Mouse (Mus musculus) liver, postnatal 0 days (tissue): ENCODE measurements around the gene Awat1. TPM values are rescaled to one million over a fixed set of nuclear protein-coding genes. Genes with fewer than 3 reads are reported as not detected.

Source experiments
- ATAC-seq: fragments of 200-750 bp; cut with Nextera tagmentation; 2 replicates; pipeline ENCODE4 v1.8.0; 2017; ENCODE audit warnings: mild to moderate bottlenecking, moderate library complexity
- DNase-seq: peaks from one replicate; pipeline ENCODE4 v3.0.0-alpha.2; 2016
- H3K27ac ChIP-seq: fragments of 300-500 bp; sonication (generic); 2 replicates; pipeline ENCODE4 v1.5.1; 2014; ENCODE audit warnings: antibody characterized with exemption, moderate library complexity, mild to moderate bottlenecking, low read depth
- H3K27me3 ChIP-seq: fragments of 300-500 bp; sonication (generic); 2 replicates; pipeline ENCODE4 v1.6.1; 2014; ENCODE audit warnings: low read length, control low read depth, mixed read lengths; ENCODE audit not compliant: insufficient read depth
- H3K36me3 ChIP-seq: fragments of 300-500 bp; sonication (generic); replicated peaks from 2 replicates; pipeline ENCODE4 v1.6.1; 2014; ENCODE audit warnings: mild to moderate bottlenecking, control low read depth, low read length, moderate library complexity, mixed read lengths; ENCODE audit not compliant: insufficient read depth
- H3K4me1 ChIP-seq: fragments of 300-500 bp; sonication (generic); 2 replicates; pipeline ENCODE4 v1.6.1; 2014; ENCODE audit warnings: antibody characterized with exemption, mild to moderate bottlenecking, control low read depth; ENCODE audit not compliant: insufficient read depth
- H3K4me2 ChIP-seq: fragments of 300-500 bp; sonication (generic); 2 replicates; pipeline ENCODE4 v1.6.1; 2014; ENCODE audit warnings: low read depth, mild to moderate bottlenecking, low read length, moderate library complexity, mixed read lengths
- H3K4me3 ChIP-seq: fragments of 300-500 bp; sonication (generic); 2 replicates; pipeline ENCODE4 v1.5.1; 2014; ENCODE audit warnings: low read depth, low read length
- H3K9ac ChIP-seq: fragments of 300-500 bp; sonication (generic); replicated peaks from 2 replicates; pipeline ENCODE4 v1.6.1; 2014; ENCODE audit warnings: mild to moderate bottlenecking, moderate library complexity
- H3K9me3 ChIP-seq: fragments of 300-500 bp; sonication (generic); 2 replicates; pipeline ENCODE4 v1.6.1; 2016; ENCODE audit warnings: mild to moderate bottlenecking, control low read depth, low read length, mixed read lengths
- CTCF ChIP-seq: sonication (generic); IDR thresholded peaks from 2 replicates; pipeline ENCODE4 v1.5.1; 2016; ENCODE audit warnings: antibody characterized with exemption, low read depth
- EP300 ChIP-seq: IDR thresholded peaks from 2 replicates; pipeline ENCODE4 v1.6.1; 2016; ENCODE audit warnings: antibody characterized with exemption, low read depth, mild to moderate bottlenecking
- WGBS: fragments of 180-500 bp; shearing (Covaris S2); extraction: QIAGEN DNeasy Blood & Tissue Kit; methylation state at CpG from one replicate; pipeline ENCODE4 v1.1.7; 2014; ENCODE audit not compliant: insufficient replicate concordance; 5-methylcytosine and 5-hydroxymethylcytosine counted together
- polyA plus RNA-seq: library from polyadenylated mRNA; unstranded; fragments of >200 nt; fragmentation: Nextera tagmentation; extraction: Ambion mirVana; gene quantifications from 2 replicates; pipeline ENCODE4 v1.2.1, GENCODE M21; 2015

Awat1 gene
- polyA plus RNA-seq, 1 experiment from 2014 or later: not detected

GRCm38 (mm10) chrX:100599755-100600154 is 27.7 kb downstream of the Awat1 start:
- H3K4me1 ChIP-seq: no peaks in the 10 kb centered on the region
- H3K9me3 ChIP-seq: no peaks in the 10 kb centered on the region
- TF ChIP-seq EP300: no peak
- TF ChIP-seq CTCF: no peak
- H3K4me2 ChIP-seq: no peak overlapping the region
- no peak for ATAC-seq
- no peak for DNase-seq
- WGBS: 66% methylated on average over 4 of the region's 4 CpGs
- H3K4me3 ChIP-seq: no peak overlapping the region
- no peak overlapping the region for H3K27ac ChIP-seq
- no peak overlapping the region for H3K9ac ChIP-seq
- H3K36me3 ChIP-seq: no peaks in the 10 kb centered on the region
- H3K27me3 ChIP-seq: 0 out of 2 replicates have a peak, but pooled peaks cover 3% of the 10 kb centered on the region

DNA sequence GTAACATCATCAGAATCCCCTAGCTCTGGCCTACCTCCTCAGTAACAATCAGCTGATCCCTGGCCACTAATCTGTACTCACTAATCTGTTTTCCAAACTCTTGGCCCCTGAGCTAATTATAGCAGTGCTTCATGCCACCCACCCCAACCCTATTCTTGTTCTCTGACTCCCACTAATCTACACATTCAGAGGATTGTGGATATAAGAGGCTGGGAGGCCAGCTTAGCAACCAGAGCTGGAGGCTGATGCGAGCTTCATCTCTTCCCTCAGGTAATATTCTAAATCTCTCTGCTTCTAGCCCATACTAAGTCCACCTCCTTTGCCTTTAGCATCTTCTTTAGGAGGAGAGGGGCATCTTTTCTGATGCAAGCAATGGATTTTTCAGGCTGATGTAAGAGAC is 33.3 kb downstream of the Awat1 start, which contains the start of gene Arr3:
TSS of gene Arr3 (plus strand) at position 184 of the 400 bp plus-strand sequence.
- WGBS: 75% methylated on average over 1 of the region's 1 CpGs
- H3K36me3 ChIP-seq: no peaks in the 10 kb centered on the region
- DNase-seq (no peak), ATAC-seq (no peak)
- no peak for TF ChIP-seq CTCF
- TF ChIP-seq EP300: no peak
- 0 out of 2 replicates have a peak, but pooled peaks cover 3% of the 10 kb centered on the region for H3K27me3 ChIP-seq
- H3K27ac ChIP-seq: no peak within 1 kb of the TSS
- H3K4me3 ChIP-seq: no peak within 1 kb of the TSS
- no peaks in the 10 kb centered on the region for H3K4me1 ChIP-seq
- no peak within 1 kb of the TSS for H3K9ac ChIP-seq
- H3K4me2 ChIP-seq: no peak within 1 kb of the TSS
- no peaks in the 10 kb centered on the region for H3K9me3 ChIP-seq

GRCm38 (mm10) chrX:100618488-100618887 is 46.4 kb downstream of the Awat1 start:
- no peak overlapping the region for H3K4me3 ChIP-seq
- no peak overlapping the region for H3K4me2 ChIP-seq
- H3K4me1 ChIP-seq: no peaks in the 10 kb centered on the region
- no peak for TF ChIP-seq EP300
- no peak for TF ChIP-seq CTCF
- ATAC-seq (no peak), DNase-seq (no peak)
- H3K36me3 ChIP-seq: peaks cover 12% of the 10 kb centered on the region
- H3K27me3 ChIP-seq: no peaks in the 10 kb centered on the region; the same call in 1 of the 2 replicates
- WGBS: 63% methylated on average over 3 of the region's 3 CpGs
- no peak overlapping the region for H3K27ac ChIP-seq
- H3K9me3 ChIP-seq: no peaks in the 10 kb centered on the region
- no peak overlapping the region for H3K9ac ChIP-seq

- no peak overlapping the region for H3K4me3 ChIP-seq
- H3K4me1 ChIP-seq: 0 out of 2 replicates have a peak, but pooled peaks cover 2% of the 10 kb centered on the region
- ATAC-seq (no peak), DNase-seq (no peak)
- 66% methylated on average over 2 of the region's 2 CpGs for WGBS
- no peak overlapping the region for H3K9ac ChIP-seq
- H3K36me3 ChIP-seq: peaks cover 12% of the 10 kb centered on the region
- H3K9me3 ChIP-seq: no peaks in the 10 kb centered on the region
- no peak overlapping the region for H3K27ac ChIP-seq
- H3K4me2 ChIP-seq: no peak overlapping the region
- H3K27me3 ChIP-seq: no peaks in the 10 kb centered on the region; the same call in 1 of the 2 replicates
- TF ChIP-seq EP300: no peak
- TF ChIP-seq CTCF: peak; percentile 28; the same call in 1 of the 2 replicates
Measured at GRCm38 (mm10) chrX:100621366-100621765, 49.3 kb downstream of the Awat1 start.

- Histone ChIP-seq H3K4me1 (0 out of 2 replicates have a peak, but pooled peaks cover 2% of the 10 kb centered on the region), H3K9me3 (no peaks in the 10 kb centered on the region), H3K4me2 (peak overlapping the region; percentile 71), H3K27ac (no peak overlapping the region), H3K27me3 (no peaks in the 10 kb centered on the region), H3K4me3 (peak overlapping the region; percentile 79; the same call in 1 of the 2 replicates), H3K36me3 (peaks cover 16% of the 10 kb centered on the region), H3K9ac (no peak overlapping the region)
- WGBS: 57% methylated on average over 4 of the region's 4 CpGs
- ATAC-seq: no peak
- DNase-seq: no peak
- no peak for TF ChIP-seq CTCF
- TF ChIP-seq EP300: peak; percentile 52; the same call in 1 of the 2 replicates
Measured at GRCm38 (mm10) chrX:100624242-100624641, 52.2 kb downstream of the Awat1 start.

DNA sequence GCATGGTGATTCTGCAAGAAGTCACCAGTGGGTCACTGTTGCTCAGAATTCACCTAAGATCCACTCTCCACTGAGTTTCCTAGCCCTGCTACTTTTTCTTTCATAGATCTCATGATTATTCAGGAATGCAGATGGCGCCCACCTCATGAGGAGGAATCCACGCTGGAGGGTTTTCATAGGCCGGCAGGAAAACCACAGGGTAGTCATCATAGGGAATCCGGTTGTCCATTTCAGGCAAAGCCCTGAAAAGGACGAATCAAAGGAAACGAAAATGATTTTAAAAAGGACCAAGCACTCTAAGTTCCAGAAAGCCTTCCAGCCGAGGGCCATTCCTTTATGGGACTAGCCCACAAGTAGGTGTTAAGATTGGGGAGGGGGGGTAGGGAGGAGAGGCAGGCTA is 53.1 kb downstream of the Awat1 start:
- H3K4me1 ChIP-seq: 0 out of 2 replicates have a peak, but pooled peaks cover 2% of the 10 kb centered on the region
- no peak for ATAC-seq
- no peak for DNase-seq
- peak overlapping the region; percentile 71 for H3K4me2 ChIP-seq
- peak overlapping the region; percentile 57; the same call in 1 of the 2 replicates for H3K27ac ChIP-seq
- no peaks in the 10 kb centered on the region for H3K9me3 ChIP-seq
- H3K36me3 ChIP-seq: peaks cover 16% of the 10 kb centered on the region
- WGBS: 31% methylated on average over 7 of the region's 7 CpGs
- no peaks in the 10 kb centered on the region for H3K27me3 ChIP-seq
- H3K4me3 ChIP-seq: peak overlapping the region; percentile 79
- no peak for TF ChIP-seq EP300
- no peak for TF ChIP-seq CTCF
- peak overlapping the region; percentile 82 for H3K9ac ChIP-seq
